Mouse (Mus musculus) liver, postnatal 0 days (tissue): Measurements from ENCODE around the gene Slc22a5.

Experiments
- CTCF ChIP-seq: sonication (generic); IDR thresholded peaks from 2 replicates; pipeline ENCODE4 v1.5.1; 2016; ENCODE audit warnings: antibody characterized with exemption, low read depth
- EP300 ChIP-seq: IDR thresholded peaks from 2 replicates; pipeline ENCODE4 v1.6.1; 2016; ENCODE audit warnings: antibody characterized with exemption, low read depth, mild to moderate bottlenecking

DNA sequence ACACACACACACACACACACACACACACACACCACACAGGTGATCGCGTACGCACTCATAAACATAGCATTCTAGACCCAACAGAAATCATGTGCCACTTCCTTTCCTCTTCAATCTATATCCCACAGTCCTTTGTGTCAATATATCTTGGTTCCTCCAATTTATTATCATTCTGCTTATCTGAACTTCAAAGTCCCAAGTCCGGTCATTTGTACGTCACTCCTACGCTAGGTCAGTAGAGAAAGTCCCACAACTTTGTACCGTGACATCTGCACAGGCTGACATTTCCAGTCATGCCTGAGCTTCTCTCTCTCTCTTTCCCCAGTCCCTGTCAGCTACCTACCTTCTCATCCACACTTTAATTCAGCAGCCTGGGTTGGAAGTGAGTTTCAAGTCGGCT is 17.2 kb upstream of the Slc22a5 start:
- TF ChIP-seq CTCF (no peak), EP300 (no peak)
